Mouse (Mus musculus): ENCODE measurements around the gene Osbpl3.

Gene Osbpl3

DNA sequence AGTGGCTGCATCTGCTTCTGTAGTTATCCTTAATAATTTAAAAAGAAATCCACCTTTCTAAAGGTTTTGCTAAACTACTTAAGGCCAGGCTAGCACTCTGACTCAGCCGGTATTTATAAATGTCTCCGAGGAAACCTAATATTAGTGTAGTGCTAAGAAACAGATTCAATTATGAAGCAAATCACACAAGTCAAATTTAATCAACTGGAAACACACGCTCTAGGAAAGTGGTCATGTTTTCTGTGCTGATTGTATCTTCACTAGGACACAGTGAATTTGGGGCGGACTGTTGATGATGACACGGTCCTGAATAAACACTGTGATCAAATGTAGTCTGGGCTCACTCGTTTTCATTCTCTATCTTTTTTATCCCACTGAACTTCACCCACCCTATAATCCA, 40.6 kb downstream of the Osbpl3 start:
- in situ Hi-C loops (cut with MboI; ENCODE audit: low pct_unique_long_range_greater_than_20kb in 1 of 2, low sequenced_read_pairs in 2 of 2, unreplicated experiment in 1 of 2) = no loop called here

DNA sequence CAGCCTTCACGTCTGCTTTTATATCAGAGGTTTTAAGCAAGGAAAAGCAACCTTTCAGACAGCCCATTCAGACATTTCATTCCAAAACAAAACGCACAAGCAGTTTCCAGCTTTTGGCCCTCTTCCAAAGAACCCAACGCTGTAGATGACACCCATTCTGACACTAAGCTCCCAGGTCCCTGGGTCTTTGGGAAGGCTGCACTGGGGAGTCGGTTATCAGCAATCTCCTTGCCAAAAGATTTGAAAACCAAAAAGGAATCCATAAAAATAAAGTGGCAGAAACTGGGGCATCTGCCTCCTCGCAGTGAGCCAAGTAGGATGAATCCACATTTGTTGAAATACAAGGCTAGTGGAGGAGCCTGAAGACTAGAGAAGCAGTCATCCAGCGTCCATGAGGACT, 41.5 kb downstream of the Osbpl3 start:
- in situ Hi-C loops (cut with MboI; ENCODE audit: low pct_unique_long_range_greater_than_20kb in 1 of 2, low sequenced_read_pairs in 2 of 2, unreplicated experiment in 1 of 2) = no loop called here

DNA sequence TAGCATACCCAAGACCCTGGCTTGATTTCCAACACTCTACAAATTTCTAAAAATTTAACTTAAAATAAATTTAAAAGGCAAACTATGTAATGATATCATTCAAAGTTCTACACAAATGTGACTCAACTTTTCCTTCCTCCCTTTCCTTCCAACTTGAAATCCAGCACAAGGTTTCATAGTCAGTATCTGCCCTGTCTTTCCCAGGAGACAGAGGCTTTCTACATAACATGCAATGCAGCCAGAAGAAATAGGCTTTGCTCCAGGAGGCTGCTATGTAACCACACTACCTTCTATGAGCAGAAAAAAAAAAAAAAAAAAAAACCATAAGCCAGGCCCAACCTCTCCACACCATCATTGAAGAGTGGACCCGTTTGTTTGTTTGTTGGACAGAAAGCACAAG, 42.6 kb downstream of the Osbpl3 start:
- in situ Hi-C loops (cut with MboI; ENCODE audit: low pct_unique_long_range_greater_than_20kb in 1 of 2, low sequenced_read_pairs in 2 of 2, unreplicated experiment in 1 of 2) = no loop called here

DNA sequence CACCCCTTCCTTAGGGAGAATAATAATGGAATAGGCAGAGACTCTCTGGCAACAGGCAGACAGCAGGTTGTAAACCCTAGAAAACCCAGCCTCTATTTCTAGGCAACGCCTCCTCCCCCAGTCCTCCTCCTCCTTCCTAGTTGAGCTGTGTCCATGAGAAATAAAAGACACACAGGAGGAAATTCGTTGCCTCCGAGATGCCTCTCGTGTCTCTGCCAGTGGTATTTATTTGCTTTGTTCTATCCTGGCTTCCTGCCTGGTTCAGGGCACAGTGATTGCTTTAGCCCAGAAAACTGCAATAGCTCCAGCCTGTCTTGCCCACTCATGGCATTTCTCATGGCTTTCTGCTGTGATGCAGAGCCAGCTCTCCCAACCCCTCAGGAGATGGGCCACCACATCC, 43.8 kb downstream of the Osbpl3 start:
- in situ Hi-C loops (cut with MboI; ENCODE audit: low pct_unique_long_range_greater_than_20kb in 1 of 2, low sequenced_read_pairs in 2 of 2, unreplicated experiment in 1 of 2) = no loop called here

DNA sequence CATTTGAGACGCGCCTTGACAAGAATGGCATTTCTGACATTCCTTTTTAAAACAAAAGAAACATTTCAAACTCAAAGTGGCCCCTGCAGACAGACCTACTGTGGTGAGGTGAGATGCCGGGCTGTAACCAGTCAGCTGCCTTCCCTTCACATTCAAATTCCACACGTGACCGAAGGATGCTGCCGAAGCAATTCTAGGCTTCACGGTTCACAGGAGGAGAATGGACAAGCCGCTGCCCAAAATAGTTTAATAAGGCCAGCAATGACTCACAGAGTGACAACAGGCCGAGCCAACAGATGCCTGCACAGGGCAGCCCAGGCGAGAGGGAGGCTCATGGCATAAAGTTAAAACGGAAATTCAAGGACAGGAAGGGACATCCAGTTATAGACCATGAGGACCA, 51.3 kb downstream of the Osbpl3 start:
- in situ Hi-C loops (cut with MboI; ENCODE audit: low pct_unique_long_range_greater_than_20kb in 1 of 2, low sequenced_read_pairs in 2 of 2, unreplicated experiment in 1 of 2) = no loop called here

DNA sequence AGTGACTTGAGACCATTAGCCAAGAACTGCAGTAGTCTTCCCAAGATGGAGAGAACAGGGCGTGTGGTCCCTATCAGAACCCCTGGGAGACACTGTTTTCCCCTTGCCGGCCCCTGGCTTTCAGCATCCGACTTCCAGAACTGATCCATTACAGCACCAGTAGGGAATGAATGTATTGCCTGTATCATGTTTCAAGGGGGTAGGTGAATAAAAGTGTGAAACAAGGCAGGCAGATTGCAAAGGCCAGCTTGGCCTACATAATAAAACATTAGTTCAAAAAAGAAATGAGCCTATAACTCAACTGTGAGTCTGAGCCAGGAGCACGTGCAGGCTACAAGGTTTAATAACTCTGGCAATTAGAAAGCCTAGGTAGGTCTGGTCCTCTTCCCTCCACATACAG, 52.5 kb downstream of the Osbpl3 start:
- in situ Hi-C loops (cut with MboI; ENCODE audit: low pct_unique_long_range_greater_than_20kb in 1 of 2, low sequenced_read_pairs in 2 of 2, unreplicated experiment in 1 of 2) = no loop called here

DNA sequence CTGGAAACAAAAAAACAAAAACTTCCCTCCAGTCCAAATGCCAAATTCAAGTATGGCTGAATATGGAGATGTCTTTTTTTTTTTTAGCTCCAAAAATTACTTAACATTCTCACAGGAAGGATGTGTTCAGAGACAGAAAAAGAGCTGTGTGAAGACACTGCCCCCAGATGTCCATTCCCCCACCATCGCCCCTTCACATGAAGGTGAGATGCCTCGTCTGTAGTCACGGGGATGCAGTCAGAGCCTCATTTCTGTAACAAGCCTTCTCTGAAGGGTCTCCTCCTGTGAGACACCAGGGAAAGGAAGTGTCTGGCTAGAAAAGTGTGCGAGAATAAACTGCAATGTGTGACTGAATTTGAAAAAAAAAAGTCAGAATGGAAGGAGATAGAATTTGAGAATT, 53.1 kb downstream of the Osbpl3 start:
- in situ Hi-C loops (cut with MboI; ENCODE audit: low pct_unique_long_range_greater_than_20kb in 1 of 2, low sequenced_read_pairs in 2 of 2, unreplicated experiment in 1 of 2) = no loop called here

DNA sequence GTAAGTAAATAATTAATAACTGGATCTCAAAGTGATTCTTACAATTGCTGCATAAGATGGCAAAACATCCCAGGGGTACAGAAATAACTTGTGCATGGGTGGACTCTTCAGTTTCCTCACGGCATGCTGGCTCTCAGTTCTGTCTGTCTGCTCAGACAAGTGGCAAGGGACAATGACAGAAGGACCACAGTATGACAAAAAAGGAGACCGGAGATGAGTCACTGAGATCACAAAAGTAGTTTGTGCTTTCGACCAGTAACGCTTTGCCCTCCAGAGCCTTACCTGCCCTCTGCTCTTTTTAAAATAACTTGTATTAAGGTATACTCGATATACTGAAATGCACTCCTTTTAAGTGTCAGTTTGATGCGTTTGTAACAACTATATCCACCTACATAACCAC, 55.8 kb downstream of the Osbpl3 start:
- in situ Hi-C loops (cut with MboI; ENCODE audit: low pct_unique_long_range_greater_than_20kb in 1 of 2, low sequenced_read_pairs in 2 of 2, unreplicated experiment in 1 of 2) = no loop called here

DNA sequence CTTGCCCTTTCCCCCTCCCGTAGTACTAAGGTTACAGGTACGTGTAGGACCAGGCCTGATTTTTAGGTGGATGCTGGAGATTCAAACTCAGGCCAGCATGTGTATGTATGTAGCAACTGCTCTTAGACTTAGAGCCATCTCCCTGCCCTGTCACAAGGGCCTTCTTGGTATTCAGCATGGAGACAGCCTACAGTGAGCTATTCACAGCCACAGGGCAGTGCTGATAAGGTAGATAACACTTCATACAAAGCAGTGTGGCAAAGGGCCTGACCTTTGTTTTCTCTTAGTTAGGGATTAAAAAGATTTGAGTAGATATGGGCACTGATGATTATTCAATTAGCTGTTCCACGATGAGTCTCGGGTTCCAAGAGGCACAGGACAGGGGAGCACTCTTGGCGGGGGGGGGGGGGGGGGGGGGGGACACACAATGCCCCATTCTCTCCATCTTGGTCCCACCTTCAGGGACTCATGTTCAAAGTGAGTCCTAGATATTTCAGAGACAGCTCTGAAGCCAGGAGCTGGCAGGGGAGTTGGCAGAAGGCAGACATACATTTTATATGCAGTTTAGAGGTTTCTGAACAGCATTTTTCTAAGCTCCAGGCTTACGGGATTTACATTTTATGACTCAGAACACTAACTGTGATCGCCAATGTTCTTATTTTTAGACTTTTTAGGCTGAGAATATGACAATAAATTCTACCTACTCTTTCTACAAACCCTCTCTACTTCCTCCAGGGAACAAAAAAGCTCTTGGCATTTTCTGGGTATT, 56.4 kb downstream of the Osbpl3 start:
- in situ Hi-C loops (cut with MboI; ENCODE audit: low pct_unique_long_range_greater_than_20kb in 1 of 2, low sequenced_read_pairs in 2 of 2, unreplicated experiment in 1 of 2) = no loop called here

DNA sequence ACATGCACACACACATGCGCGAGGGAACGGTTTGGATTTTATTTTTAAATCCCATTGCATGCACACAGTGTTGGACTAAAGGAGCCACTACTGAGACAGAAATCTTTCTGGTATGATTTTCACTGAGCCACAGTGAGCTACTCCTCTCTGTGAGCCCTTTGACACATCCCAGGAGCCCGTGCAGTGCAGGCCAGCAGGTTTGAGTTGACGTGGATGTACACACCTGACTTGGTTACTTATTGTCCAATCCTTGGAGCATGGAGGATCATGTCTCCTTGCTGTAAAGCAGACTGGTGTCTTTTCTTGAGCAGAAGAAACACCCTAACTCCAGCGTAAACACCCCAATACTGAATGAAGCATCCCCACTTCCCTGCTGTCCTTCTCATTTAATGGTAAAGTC, 57.7 kb downstream of the Osbpl3 start:
- in situ Hi-C loops (cut with MboI; ENCODE audit: low pct_unique_long_range_greater_than_20kb in 1 of 2, low sequenced_read_pairs in 2 of 2, unreplicated experiment in 1 of 2) = no loop called here

DNA sequence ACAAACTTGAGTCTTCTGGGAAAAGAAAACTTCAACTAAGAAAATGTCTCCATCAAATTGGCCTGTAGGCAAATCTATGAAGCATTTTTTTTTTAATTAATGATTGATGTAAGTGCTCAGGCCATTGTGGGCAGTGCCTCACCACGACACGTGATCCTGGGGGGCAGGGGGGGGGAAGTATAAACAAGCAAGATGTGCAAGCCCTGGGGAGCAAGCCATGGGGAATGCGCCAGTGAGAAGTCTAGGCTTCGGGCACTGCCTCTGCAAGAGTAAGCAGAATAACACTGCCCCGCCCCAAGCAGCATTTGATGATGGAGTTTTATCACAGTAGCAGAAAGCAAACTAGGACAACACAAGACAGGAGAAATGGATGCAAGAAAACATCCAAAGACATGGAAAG, 58.9 kb downstream of the Osbpl3 start:
- in situ Hi-C loops (cut with MboI; ENCODE audit: low pct_unique_long_range_greater_than_20kb in 1 of 2, low sequenced_read_pairs in 2 of 2, unreplicated experiment in 1 of 2) = no loop called here

DNA sequence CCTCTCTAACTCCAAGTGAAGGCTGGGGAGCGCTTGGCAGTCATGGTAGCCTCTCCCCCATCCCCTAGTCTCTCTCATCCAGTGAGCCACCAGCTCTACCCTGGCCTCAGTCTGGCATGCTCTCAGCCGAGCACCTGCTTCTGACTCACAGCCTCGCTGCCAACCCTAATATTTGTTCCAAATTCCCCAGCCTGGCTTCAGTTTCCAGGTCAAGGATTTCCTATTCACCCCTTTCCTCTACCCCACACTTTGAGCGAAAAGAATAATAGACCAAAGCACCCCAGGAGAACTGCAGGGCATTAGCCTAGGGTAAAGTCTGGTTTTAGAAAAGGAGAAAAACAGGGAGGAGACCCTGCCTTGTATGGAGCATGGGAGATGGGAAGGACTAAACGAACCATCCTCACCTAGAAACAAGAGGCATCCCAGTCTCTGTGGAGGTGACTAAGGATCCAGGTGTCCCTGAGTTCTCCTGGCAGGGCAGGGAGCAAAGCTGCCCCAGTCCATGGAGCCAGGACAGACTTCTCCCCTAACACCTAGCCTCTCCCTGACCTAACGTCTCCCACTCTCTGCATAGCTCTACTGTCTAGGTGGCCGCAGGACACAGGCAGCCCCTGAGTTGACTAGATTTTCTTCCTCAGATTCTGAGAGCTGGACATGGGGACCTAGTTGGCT, 60.2 kb downstream of the Osbpl3 start:
- in situ Hi-C loops (cut with MboI; ENCODE audit: low pct_unique_long_range_greater_than_20kb in 1 of 2, low sequenced_read_pairs in 2 of 2, unreplicated experiment in 1 of 2) = no loop called here

DNA sequence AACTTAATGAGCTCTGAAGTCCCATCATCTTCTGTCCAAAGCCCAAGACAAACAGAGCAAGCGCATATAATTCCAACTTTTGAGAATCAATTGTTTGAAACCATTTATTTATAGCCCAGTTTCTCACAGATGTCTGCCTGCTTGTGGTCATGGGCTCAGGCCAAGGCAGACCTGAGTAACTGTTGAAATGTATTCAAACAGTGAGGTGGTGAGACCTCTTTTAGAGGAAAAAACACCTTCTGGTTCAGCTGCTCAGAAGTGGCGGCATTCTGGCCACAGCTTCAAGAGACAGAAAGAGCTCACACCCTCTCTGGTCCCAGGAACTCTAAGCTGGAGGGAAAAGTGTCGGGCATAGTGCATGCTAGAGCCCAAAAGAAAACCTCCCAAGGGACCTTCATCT, 61.6 kb downstream of the Osbpl3 start:
- in situ Hi-C loops (cut with MboI; ENCODE audit: low pct_unique_long_range_greater_than_20kb in 1 of 2, low sequenced_read_pairs in 2 of 2, unreplicated experiment in 1 of 2) = no loop called here

DNA sequence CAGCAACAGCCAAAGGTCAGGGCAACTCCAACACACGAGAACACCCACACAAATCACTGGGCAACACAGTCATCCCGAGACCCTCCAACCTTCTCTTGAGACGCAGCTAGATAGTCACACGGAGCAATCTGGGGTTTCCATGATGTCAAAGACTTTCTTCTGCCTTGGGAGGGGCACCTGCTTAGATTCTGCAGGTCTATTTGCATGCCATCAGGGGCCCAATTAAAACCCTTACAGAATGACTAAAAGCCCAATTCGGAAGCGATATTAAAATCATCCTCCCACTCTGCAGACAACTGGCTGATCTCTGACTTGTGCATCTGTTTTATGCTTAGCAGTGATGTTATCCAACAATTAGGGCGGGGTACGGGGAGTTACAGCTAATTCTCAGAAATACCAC, 62.0 kb downstream of the Osbpl3 start:
- in situ Hi-C loops (cut with MboI; ENCODE audit: low pct_unique_long_range_greater_than_20kb in 1 of 2, low sequenced_read_pairs in 2 of 2, unreplicated experiment in 1 of 2) = no loop called here

DNA sequence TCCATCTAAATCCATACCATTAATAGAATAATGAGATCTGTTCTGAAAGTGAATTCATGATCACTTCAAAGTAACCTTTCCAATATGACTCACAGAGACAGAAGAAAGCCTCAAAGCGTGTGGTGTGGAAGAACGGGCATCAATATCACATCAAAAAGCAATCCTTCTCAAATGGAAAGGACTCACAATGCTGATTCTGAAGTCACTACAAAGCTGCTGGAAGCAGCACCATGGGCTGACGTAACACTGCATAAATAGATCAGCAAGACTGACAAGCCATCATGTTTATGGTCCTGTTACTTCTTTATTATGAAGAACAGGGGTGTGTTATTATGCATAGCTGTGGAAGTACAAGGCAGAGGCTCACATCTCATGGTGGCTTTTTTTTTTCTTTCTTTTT, 64.0 kb downstream of the Osbpl3 start:
- in situ Hi-C loops (cut with MboI; ENCODE audit: low pct_unique_long_range_greater_than_20kb in 1 of 2, low sequenced_read_pairs in 2 of 2, unreplicated experiment in 1 of 2) = no loop called here

DNA sequence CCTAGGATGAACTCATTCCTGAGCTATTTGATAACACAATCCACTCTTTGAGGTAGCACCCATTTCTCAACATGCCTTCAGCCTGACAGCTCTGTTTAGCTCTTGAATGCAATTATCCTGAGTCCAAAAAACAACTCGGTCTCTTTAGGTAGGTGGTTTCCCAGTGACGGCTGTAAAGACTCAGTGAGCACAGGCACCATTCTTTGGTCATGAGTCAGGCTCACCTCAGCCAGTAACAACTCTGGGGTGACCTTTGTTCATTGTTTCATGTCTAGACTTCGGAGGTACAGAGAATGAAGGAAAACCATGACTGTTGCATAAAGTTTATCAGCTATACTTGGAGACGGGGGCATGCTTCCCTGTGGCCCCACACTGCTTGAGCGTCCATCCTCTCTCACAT, 65.7 kb downstream of the Osbpl3 start:
- in situ Hi-C loops (cut with MboI; ENCODE audit: low pct_unique_long_range_greater_than_20kb in 1 of 2, low sequenced_read_pairs in 2 of 2, unreplicated experiment in 1 of 2) = no loop called here

DNA sequence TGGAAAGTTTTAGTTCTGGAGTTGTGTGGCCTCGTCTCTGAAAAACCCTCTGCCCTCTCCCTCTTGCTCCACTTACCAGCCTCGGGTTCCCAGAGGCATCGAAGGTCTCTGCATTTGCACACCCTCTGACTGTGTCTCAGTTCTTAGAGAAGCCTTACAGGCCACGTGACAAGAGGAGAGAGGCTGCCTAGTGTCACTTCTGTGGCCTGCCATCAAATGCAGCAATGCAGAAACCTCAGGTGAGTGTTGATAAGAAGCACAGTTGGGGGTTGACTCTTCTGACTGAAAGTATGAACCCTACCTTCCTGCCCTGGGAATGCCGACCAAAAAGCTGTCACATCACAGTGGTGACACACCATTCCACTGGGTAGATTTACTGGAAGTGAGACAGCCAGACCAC, 68.4 kb downstream of the Osbpl3 start:
- in situ Hi-C loops (cut with MboI; ENCODE audit: low pct_unique_long_range_greater_than_20kb in 1 of 2, low sequenced_read_pairs in 2 of 2, unreplicated experiment in 1 of 2) = no loop called here

DNA sequence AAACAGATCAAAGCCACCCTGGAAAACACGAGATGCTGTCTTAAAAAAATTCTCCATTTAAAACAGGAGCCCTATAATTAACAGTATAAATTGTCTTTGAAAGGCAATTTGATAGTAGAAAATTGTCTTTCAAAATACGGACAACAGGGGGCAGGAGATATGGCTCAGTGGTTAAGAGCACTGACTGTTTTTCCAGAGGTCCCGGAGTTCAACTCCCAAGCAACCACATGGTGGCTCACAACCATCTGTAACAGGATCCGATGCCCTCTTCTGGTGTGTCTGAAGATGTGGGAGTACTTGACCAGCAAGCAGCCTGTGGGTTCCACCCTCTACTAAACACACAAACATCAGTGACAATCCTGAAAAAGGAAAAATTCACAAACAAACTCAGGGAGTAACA, 69.5 kb downstream of the Osbpl3 start:
- in situ Hi-C loops (cut with MboI; ENCODE audit: low pct_unique_long_range_greater_than_20kb in 1 of 2, low sequenced_read_pairs in 2 of 2, unreplicated experiment in 1 of 2) = no loop called here

DNA sequence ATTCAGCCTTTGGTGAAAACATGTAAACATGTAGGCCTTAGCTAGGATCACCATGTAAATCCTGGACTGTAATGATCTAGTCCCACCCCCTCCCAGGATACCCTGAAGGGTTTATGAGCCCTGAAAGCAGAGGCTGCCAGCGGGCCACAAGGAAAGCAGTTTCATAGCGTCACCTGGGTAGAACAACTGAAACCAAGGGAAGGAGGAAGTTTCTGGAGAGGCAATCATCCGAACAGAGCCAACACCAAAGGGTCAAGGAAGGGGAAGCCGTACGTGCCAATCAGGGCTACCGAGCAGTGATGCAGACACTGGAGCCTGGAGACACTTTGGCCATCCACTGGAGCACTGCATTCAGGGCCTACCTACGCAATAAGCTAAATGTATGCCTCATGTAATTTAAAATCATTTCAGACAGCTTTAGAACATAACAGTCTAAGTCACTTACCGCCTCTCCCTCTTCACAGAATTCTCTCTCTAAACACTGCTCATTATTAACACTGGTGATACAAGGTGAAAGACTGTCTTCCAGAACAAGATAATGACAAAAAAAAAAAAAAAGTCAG, 70.5 kb downstream of the Osbpl3 start:
- in situ Hi-C loops (cut with MboI; ENCODE audit: low pct_unique_long_range_greater_than_20kb in 1 of 2, low sequenced_read_pairs in 2 of 2, unreplicated experiment in 1 of 2) = no loop called here

DNA sequence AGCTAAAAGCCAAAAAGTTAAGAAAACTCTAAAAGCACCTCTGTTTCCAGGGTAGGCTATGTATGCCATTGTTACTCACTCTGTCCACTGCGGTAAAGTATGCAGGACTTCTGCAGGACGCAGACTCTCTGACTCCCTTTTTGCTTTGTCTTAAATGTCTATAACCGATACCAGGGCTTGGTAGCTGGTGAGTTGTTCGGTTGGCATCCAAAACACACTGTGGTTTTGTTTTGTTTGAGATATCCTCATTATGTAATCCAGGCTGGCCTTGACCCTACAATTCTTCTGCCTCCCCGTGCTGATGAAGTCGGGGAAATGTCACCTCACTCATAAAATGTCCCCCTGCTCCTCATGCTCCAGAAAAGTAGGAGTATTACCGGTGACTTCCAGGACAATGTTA, 73.3 kb downstream of the Osbpl3 start:
- in situ Hi-C loops (cut with MboI; ENCODE audit: low pct_unique_long_range_greater_than_20kb in 1 of 2, low sequenced_read_pairs in 2 of 2, unreplicated experiment in 1 of 2) = no loop called here
